Mouse (Mus musculus) inflammation-experienced regulatory T-cells, adult 6 months (primary cell): ENCODE measurements at regions not wholly inside any gene's neighbourhood (a gene's known extent, or its start where the extent isn't known, plus 50 kb on each side); places are given as distances from the start of the nearest gene placed in this dataset.

Experiments used
- ATAC-seq: one replicate; pipeline ENCODE4 v1.8.0; 2017

GRCm38 (mm10) chr12:54265852-54266251 lies 62.2 kb upstream of the Egln3 start:
- no peak for ATAC-seq

GRCm38 (mm10) chr12:54264893-54265835 lies 61.5 kb upstream of the Egln3 start:
- ATAC-seq = no peak

GRCm38 (mm10) chr12:54264418-54264733 lies 60.7 kb upstream of the Egln3 start:
- no peak for ATAC-seq

- ATAC-seq = no peak
Observed at GRCm38 (mm10) chr12:54263733-54264417, 60.2 kb upstream of the Egln3 start.

- no peak for ATAC-seq
Observed at GRCm38 (mm10) chr12:54262236-54263005, 58.8 kb upstream of the Egln3 start.

- ATAC-seq = no peak
Observed at GRCm38 (mm10) chr12:54261426-54261825, 57.8 kb upstream of the Egln3 start.

GRCm38 (mm10) chr12:54260502-54260901 lies 56.8 kb upstream of the Egln3 start:
- ATAC-seq = no peak

- no peak for ATAC-seq
Observed at GRCm38 (mm10) chr12:54257776-54258433, 54.2 kb upstream of the Egln3 start.

GRCm38 (mm10) chr12:54256506-54257128 lies 53.0 kb upstream of the Egln3 start:
- no peak for ATAC-seq
